Mouse (Mus musculus): ENCODE measurements around the gene Gemin5. TPM values are rescaled to one million over a fixed set of nuclear protein-coding genes. Genes with fewer than 3 reads are reported as not detected.
"Not testable (repeated sequence)": the region's sequence is repeated elsewhere in the genome, so short reads cannot be mapped to it uniquely, and the experiment has no call there.

Gene Gemin5
- 15.7 and 16.4 TPM in 2 replicates for total RNA-seq (2014; rRNA removed; ENCODE audit: low replicate concordance)
- polyA plus RNA-seq (2015; fragmentation: Nextera tagmentation; extraction: Ambion mirVana) = 5.7 and 6.1 TPM in 2 replicates

GRCm38 (mm10) chr11:58168167-58168915 is at the start of gene Gemin5:
Gene Gemin5, minus strand, starts transcription at chr11:58168539.
- peak; percentile 76 for DNase-seq (ENCODE audit: low spot score)
- Histone ChIP-seq H3K4me2 (ENCODE audit: low read depth, low read length) (peak within 1 kb of the TSS; percentile 69), H3K36me3 (replicated peaks; ENCODE audit: control insufficient read depth, insufficient read depth, low read length) (peaks cover 33% of the 10 kb centered on the region), H3K4me1 (ENCODE audit: control insufficient read depth, insufficient read depth) (peaks cover 3% of the 10 kb centered on the region; the same call in 1 of the 2 replicates), H3K9ac (replicated peaks; ENCODE audit: low read depth, low read length) (peak within 1 kb of the TSS; percentile 78), H3K9me3 (replicated peaks; ENCODE audit: control insufficient read depth, low read length) (no peaks in the 10 kb centered on the region), H3K4me3 (ENCODE audit: low read depth, low read length) (peak within 1 kb of the TSS; percentile 87), H3K27ac (ENCODE audit: low read depth) (peak within 1 kb of the TSS; percentile 32), H3K27me3 (ENCODE audit: control insufficient read depth, insufficient read depth, low read length) (no peaks in the 10 kb centered on the region)
- TF ChIP-seq CTCF (IDR thresholded peaks at IDR 0.05; ENCODE audit: low read depth) (no peak), EP300 (IDR thresholded peaks at IDR 0.05; ENCODE audit: low read depth) (no peak)
- ATAC-seq (ENCODE audit: insufficient read depth, low read depth) = peak; percentile 85
- under 1% methylated on average over 66 of the region's 71 CpGs for WGBS

GRCm38 (mm10) chr11:58216823-58217222 is 48.5 kb upstream of the Gemin5 start:
- 80% methylated on average over 6 of the region's 6 CpGs for WGBS
- TF ChIP-seq EP300 (IDR thresholded peaks at IDR 0.05; ENCODE audit: low read depth) (no peak), CTCF (IDR thresholded peaks at IDR 0.05; ENCODE audit: low read depth) (no peak)
- DNase-seq (ENCODE audit: low spot score) = no peak

GRCm38 (mm10) chr11:58215814-58216213 is 47.5 kb upstream of the Gemin5 start:
- Histone ChIP-seq H3K9ac (replicated peaks; ENCODE audit: low read depth, low read length) (no peak overlapping the region), H3K4me2 (ENCODE audit: low read depth, low read length) (peak overlapping the region; percentile 60), H3K9me3 (replicated peaks; ENCODE audit: control insufficient read depth, low read length) (no peaks in the 10 kb centered on the region), H3K4me3 (ENCODE audit: low read depth, low read length) (peak overlapping the region; percentile 58), H3K27ac (ENCODE audit: low read depth) (no peak overlapping the region), H3K36me3 (replicated peaks; ENCODE audit: control insufficient read depth, insufficient read depth, low read length) (no peaks in the 10 kb centered on the region; the same call in 1 of the 2 replicates), H3K4me1 (ENCODE audit: control insufficient read depth, insufficient read depth) (peaks cover 18% of the 10 kb centered on the region), H3K27me3 (ENCODE audit: control insufficient read depth, insufficient read depth, low read length) (no peaks in the 10 kb centered on the region)
- 71% methylated on average over 5 of the region's 5 CpGs for WGBS
- ATAC-seq (ENCODE audit: insufficient read depth, low read depth) (no peak), DNase-seq (ENCODE audit: low spot score) (no peak)
- TF ChIP-seq EP300 (IDR thresholded peaks at IDR 0.05; ENCODE audit: low read depth) (no peak), CTCF (IDR thresholded peaks at IDR 0.05; ENCODE audit: low read depth) (no peak)

More at GRCm38 (mm10) chr11:58216823-58217222, 48.5 kb upstream of the Gemin5 start:
- ATAC-seq (ENCODE audit: insufficient read depth, low read depth) = no peak
- Histone ChIP-seq H3K4me1 (ENCODE audit: control insufficient read depth, insufficient read depth) (peaks cover 15% of the 10 kb centered on the region), H3K27ac (ENCODE audit: low read depth) (no peak overlapping the region), H3K4me3 (ENCODE audit: low read depth, low read length) (no peak overlapping the region), H3K27me3 (ENCODE audit: control insufficient read depth, insufficient read depth, low read length) (no peaks in the 10 kb centered on the region), H3K36me3 (replicated peaks; ENCODE audit: control insufficient read depth, insufficient read depth, low read length) (no peaks in the 10 kb centered on the region; the same call in 1 of the 2 replicates), H3K4me2 (ENCODE audit: low read depth, low read length) (no peak overlapping the region), H3K9ac (replicated peaks; ENCODE audit: low read depth, low read length) (no peak overlapping the region), H3K9me3 (replicated peaks; ENCODE audit: control insufficient read depth, low read length) (no peaks in the 10 kb centered on the region)

- 14% methylated on average over 2 of the region's 3 CpGs for WGBS
- peak overlapping the region; percentile 58 for H3K4me3 ChIP-seq (ENCODE audit: low read depth, low read length)
- not testable (repeated sequence) for H3K36me3 ChIP-seq (replicated peaks; ENCODE audit: control insufficient read depth, insufficient read depth, low read length); DNase-seq (ENCODE audit: low spot score); H3K27me3 ChIP-seq (ENCODE audit: control insufficient read depth, insufficient read depth, low read length); H3K9me3 ChIP-seq (replicated peaks; ENCODE audit: control insufficient read depth, low read length)
- peak; percentile 34; the same call in 1 of the 2 replicates for ATAC-seq (ENCODE audit: insufficient read depth, low read depth)
- peak overlapping the region; percentile 60 for H3K4me2 ChIP-seq (ENCODE audit: low read depth, low read length)
- H3K4me1 ChIP-seq (ENCODE audit: control insufficient read depth, insufficient read depth) = peaks cover 18% of the 10 kb centered on the region
- peak overlapping the region; percentile 83; the same call in 1 of the 2 replicates for H3K9ac ChIP-seq (replicated peaks; ENCODE audit: low read depth, low read length)
- H3K27ac ChIP-seq (ENCODE audit: low read depth) = peak overlapping the region; percentile 78
Observed at GRCm38 (mm10) chr11:58215049-58215430, 46.7 kb upstream of the Gemin5 start.

- peak; percentile 65 for DNase-seq (ENCODE audit: low spot score)
- Histone ChIP-seq H3K36me3 (replicated peaks; ENCODE audit: control insufficient read depth, insufficient read depth, low read length) (no peaks in the 10 kb centered on the region), H3K27ac (ENCODE audit: low read depth) (peak overlapping the region; percentile 78), H3K4me1 (ENCODE audit: control insufficient read depth, insufficient read depth) (peaks cover 18% of the 10 kb centered on the region), H3K4me2 (ENCODE audit: low read depth, low read length) (peak overlapping the region; percentile 60), H3K9me3 (replicated peaks; ENCODE audit: control insufficient read depth, low read length) (no peaks in the 10 kb centered on the region), H3K9ac (replicated peaks; ENCODE audit: low read depth, low read length) (peak overlapping the region; percentile 83), H3K27me3 (ENCODE audit: control insufficient read depth, insufficient read depth, low read length) (no peaks in the 10 kb centered on the region), H3K4me3 (ENCODE audit: low read depth, low read length) (peak overlapping the region; percentile 58)
- no peak for TF ChIP-seq CTCF (IDR thresholded peaks at IDR 0.05; ENCODE audit: low read depth)
- TF ChIP-seq EP300 (IDR thresholded peaks at IDR 0.05; ENCODE audit: low read depth) = no peak
- peak; percentile 86 for ATAC-seq (ENCODE audit: insufficient read depth, low read depth)
- 25% methylated on average over 15 of the region's 17 CpGs for whole genome bisulfite sequencing
Observed at GRCm38 (mm10) chr11:58214391-58215048, 46.2 kb upstream of the Gemin5 start.
